Mouse (Mus musculus) heart, embryonic 11.5 days (tissue): Measurements from ENCODE around the gene Ptprn2. TPM values are rescaled to one million over a fixed set of nuclear protein-coding genes. Genes with fewer than 3 reads are reported as not detected.

Experiments used
- ATAC-seq: fragments of 200-750 bp; cut with Nextera tagmentation; replicated peaks from 2 replicates; pipeline ENCODE4 v1.8.0; 2017; ENCODE audit warnings: moderate library complexity; ENCODE audit not compliant: insufficient number of reproducible peaks, low FRiP score, low TSS enrichment
- H3K27ac ChIP-seq: fragments of 300-500 bp; sonication (generic); 2 replicates; pipeline ENCODE4 v1.5.1; 2014; ENCODE audit warnings: mild to moderate bottlenecking, low read depth, low read length
- H3K27me3 ChIP-seq: fragments of 300-500 bp; sonication (generic); 2 replicates; pipeline ENCODE4 v1.6.1; 2014; ENCODE audit warnings: mild to moderate bottlenecking, low read length, mixed read lengths; ENCODE audit not compliant: control insufficient read depth, insufficient read depth
- H3K36me3 ChIP-seq: fragments of 300-500 bp; sonication (generic); 2 replicates; pipeline ENCODE4 v1.6.1; 2014; ENCODE audit warnings: mild to moderate bottlenecking, low read length, moderate library complexity, mixed read lengths; ENCODE audit not compliant: control insufficient read depth, insufficient read depth
- H3K4me1 ChIP-seq: fragments of 300-500 bp; sonication (generic); 2 replicates; pipeline ENCODE4 v1.6.1; 2014; ENCODE audit warnings: low read length; ENCODE audit not compliant: control insufficient read depth, insufficient read depth
- H3K4me2 ChIP-seq: fragments of 300-500 bp; sonication (generic); 2 replicates; pipeline ENCODE4 v1.6.1; 2014; ENCODE audit warnings: mild to moderate bottlenecking, moderate library complexity
- H3K4me3 ChIP-seq: fragments of 300-500 bp; sonication (generic); 2 replicates; pipeline ENCODE4 v1.5.1; 2014; ENCODE audit warnings: low read depth, low read length
- H3K9ac ChIP-seq: fragments of 300-500 bp; sonication (generic); 2 replicates; pipeline ENCODE4 v1.6.1; 2014; ENCODE audit warnings: mild to moderate bottlenecking, low read depth, low read length, moderate library complexity
- H3K9me3 ChIP-seq: fragments of 300-500 bp; sonication (generic); replicated peaks from 2 replicates; pipeline ENCODE4 v1.6.1; 2016; ENCODE audit warnings: low read length; ENCODE audit not compliant: control insufficient read depth
- WGBS: fragments of 180-500 bp; shearing (Covaris S2); extraction: QIAGEN DNeasy Blood & Tissue Kit; methylation state at CpG from one replicate; pipeline ENCODE4 v1.1.7; 2014; ENCODE audit not compliant: insufficient replicate concordance; 5-methylcytosine and 5-hydroxymethylcytosine counted together
- polyA plus RNA-seq: library from polyadenylated mRNA; unstranded; fragments of >200 nt; fragmentation: Nextera tagmentation; extraction: Ambion mirVana; gene quantifications from 2 replicates; pipeline ENCODE4 v1.2.1, GENCODE M21; 2014

Gene Ptprn2
- polyA plus RNA-seq, 1 experiment from 2014 or later, result not detected

GRCm38 (mm10) chr12:117210467-117210866 is 724.9 kb downstream of the Ptprn2 start:
- Histone ChIP-seq H3K27me3 (0 out of 2 replicates have a peak, but pooled peaks cover 3% of the 10 kb centered on the region), H3K9me3 (no peaks in the 10 kb centered on the region)
- 90% methylated on average over 4 of the region's 4 CpGs for WGBS

GRCm38 (mm10) chr12:117213531-117213930 is 728.0 kb downstream of the Ptprn2 start:
- WGBS, result 57% methylated on average over 1 of the region's 1 CpGs
- H3K36me3 ChIP-seq, result no peaks in the 10 kb centered on the region
- H3K4me3 ChIP-seq, result no peak overlapping the region
- no peaks in the 10 kb centered on the region for H3K9me3 ChIP-seq
- H3K9ac ChIP-seq, result no peak overlapping the region
- no peaks in the 10 kb centered on the region for H3K4me1 ChIP-seq
- H3K27ac ChIP-seq, result no peak overlapping the region
- no peak for ATAC-seq
- H3K4me2 ChIP-seq, result no peak overlapping the region
- H3K27me3 ChIP-seq, result 0 out of 2 replicates have a peak, but pooled peaks cover 3% of the 10 kb centered on the region

More at GRCm38 (mm10) chr12:117210467-117210866, 724.9 kb downstream of the Ptprn2 start:
- no peak overlapping the region for H3K4me2 ChIP-seq
- no peak for ATAC-seq
- no peaks in the 10 kb centered on the region for H3K36me3 ChIP-seq
- no peak overlapping the region for H3K4me3 ChIP-seq
- H3K4me1 ChIP-seq, result no peaks in the 10 kb centered on the region
- no peak overlapping the region for H3K9ac ChIP-seq
- no peak overlapping the region for H3K27ac ChIP-seq

- H3K4me2 ChIP-seq, result no peak overlapping the region
- no peak overlapping the region for H3K9ac ChIP-seq
- no peak for ATAC-seq
- H3K27me3 ChIP-seq, result 0 out of 2 replicates have a peak, but pooled peaks cover 3% of the 10 kb centered on the region
- H3K4me1 ChIP-seq, result no peaks in the 10 kb centered on the region
- H3K9me3 ChIP-seq, result no peaks in the 10 kb centered on the region
- no peak overlapping the region for H3K4me3 ChIP-seq
- no peak overlapping the region for H3K27ac ChIP-seq
- WGBS, result 75% methylated on average over 4 of the region's 4 CpGs
- no peaks in the 10 kb centered on the region for H3K36me3 ChIP-seq
Observed at GRCm38 (mm10) chr12:117214272-117214671, 728.8 kb downstream of the Ptprn2 start.

DNA sequence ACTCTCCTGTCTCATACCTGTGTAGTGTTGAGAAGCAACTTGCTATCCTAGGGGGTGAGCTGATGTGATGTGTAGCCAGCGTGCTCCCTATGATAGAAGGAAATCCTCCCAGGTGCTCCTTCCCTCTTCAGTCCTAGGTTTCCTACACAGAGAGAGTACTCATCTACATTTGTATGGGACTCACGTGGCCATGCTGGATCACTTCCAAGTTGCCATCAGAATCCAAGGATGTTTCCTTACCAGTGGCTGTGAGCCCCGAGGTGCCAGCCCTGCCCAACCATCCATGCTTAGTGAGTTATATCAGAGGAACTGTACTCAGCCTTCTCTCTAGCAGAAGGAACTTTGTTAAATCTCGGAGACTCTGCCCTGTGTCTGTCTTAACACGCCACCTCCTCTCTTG is 729.4 kb downstream of the Ptprn2 start:
- no peak for ATAC-seq
- Histone ChIP-seq H3K36me3 (no peaks in the 10 kb centered on the region), H3K4me2 (no peak overlapping the region), H3K9me3 (no peaks in the 10 kb centered on the region), H3K27ac (no peak overlapping the region), H3K27me3 (0 out of 2 replicates have a peak, but pooled peaks cover 3% of the 10 kb centered on the region), H3K4me1 (no peaks in the 10 kb centered on the region), H3K9ac (no peak overlapping the region), H3K4me3 (no peak overlapping the region)
- WGBS, result 81% methylated on average over 5 of the region's 5 CpGs

DNA sequence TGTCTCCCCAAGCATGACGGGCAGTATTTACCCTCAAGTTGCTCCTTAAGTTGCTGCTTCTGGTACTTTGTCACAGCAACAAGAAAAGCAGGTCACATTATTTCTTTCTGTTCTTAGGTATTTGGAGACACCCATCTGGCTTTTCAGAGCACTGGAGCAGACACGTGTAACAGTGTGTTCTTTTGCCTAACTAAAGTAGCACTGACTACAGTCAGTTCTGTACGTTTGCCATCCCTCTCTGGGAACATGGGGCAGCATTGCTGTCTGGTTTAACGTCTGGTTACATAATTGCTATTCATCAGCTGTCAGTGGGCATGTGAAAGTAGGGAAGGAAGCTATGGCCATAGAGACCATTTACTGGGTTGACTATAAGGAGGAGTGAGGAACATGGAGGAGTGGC is 736.4 kb downstream of the Ptprn2 start:
- Histone ChIP-seq H3K4me2 (no peak overlapping the region), H3K36me3 (no peaks in the 10 kb centered on the region), H3K9ac (no peak overlapping the region), H3K4me3 (no peak overlapping the region), H3K9me3 (no peaks in the 10 kb centered on the region), H3K27me3 (no peaks in the 10 kb centered on the region), H3K4me1 (peaks cover 5% of the 10 kb centered on the region; the same call in 1 of the 2 replicates), H3K27ac (no peak overlapping the region)
- WGBS, result 76% methylated on average over 4 of the region's 4 CpGs
- ATAC-seq, result no peak

GRCm38 (mm10) chr12:117224036-117224435 is 738.5 kb downstream of the Ptprn2 start:
- Histone ChIP-seq H3K36me3 (no peaks in the 10 kb centered on the region), H3K27me3 (no peaks in the 10 kb centered on the region)
- ATAC-seq, result no peak

GRCm38 (mm10) chr12:117227236-117227635 is 741.7 kb downstream of the Ptprn2 start:
- Histone ChIP-seq H3K9ac (no peak overlapping the region), H3K27me3 (no peaks in the 10 kb centered on the region), H3K4me1 (peaks cover 5% of the 10 kb centered on the region; the same call in 1 of the 2 replicates), H3K9me3 (no peaks in the 10 kb centered on the region), H3K4me3 (no peak overlapping the region), H3K4me2 (no peak overlapping the region), H3K36me3 (no peaks in the 10 kb centered on the region), H3K27ac (no peak overlapping the region)
- no peak for ATAC-seq
- 65% methylated on average over 3 of the region's 3 CpGs for WGBS

More at GRCm38 (mm10) chr12:117224036-117224435, 738.5 kb downstream of the Ptprn2 start:
- WGBS, result 53% methylated on average over 1 of the region's 1 CpGs
- no peak overlapping the region for H3K9ac ChIP-seq
- no peak overlapping the region for H3K4me2 ChIP-seq
- no peak overlapping the region for H3K4me3 ChIP-seq
- H3K4me1 ChIP-seq, result peaks cover 5% of the 10 kb centered on the region; the same call in 1 of the 2 replicates
- no peaks in the 10 kb centered on the region for H3K9me3 ChIP-seq
- H3K27ac ChIP-seq, result no peak overlapping the region

GRCm38 (mm10) chr12:117229442-117229841 is 743.9 kb downstream of the Ptprn2 start:
- ATAC-seq, result no peak
- H3K4me3 ChIP-seq, result no peak overlapping the region

DNA sequence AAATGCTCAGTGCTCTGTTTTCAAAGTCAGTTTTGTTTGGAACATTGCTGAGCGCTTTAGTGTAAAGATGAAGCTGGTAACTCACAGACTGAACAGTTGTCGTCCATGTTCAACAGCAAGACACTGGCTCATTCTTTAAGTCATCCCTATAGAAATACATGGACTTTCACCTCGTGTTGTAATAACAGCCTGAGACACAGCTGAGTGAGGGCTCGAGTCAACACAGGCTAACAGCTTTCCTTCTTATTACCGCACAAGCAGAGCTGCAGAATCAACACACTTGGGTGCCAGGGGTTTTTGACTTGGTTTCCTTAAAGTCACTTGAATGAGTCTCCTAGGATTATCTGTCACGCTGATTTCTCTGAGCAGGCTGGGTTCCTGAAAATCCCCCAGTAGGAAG is 744.8 kb downstream of the Ptprn2 start:
- Histone ChIP-seq H3K4me3 (no peak overlapping the region), H3K9ac (no peak overlapping the region), H3K27me3 (no peaks in the 10 kb centered on the region), H3K4me2 (no peak overlapping the region), H3K27ac (no peak overlapping the region), H3K9me3 (no peaks in the 10 kb centered on the region), H3K4me1 (peaks cover 5% of the 10 kb centered on the region; the same call in 1 of the 2 replicates), H3K36me3 (no peaks in the 10 kb centered on the region)
- no peak for ATAC-seq
- WGBS, result 82% methylated on average over 6 of the region's 6 CpGs

More at GRCm38 (mm10) chr12:117229442-117229841, 743.9 kb downstream of the Ptprn2 start:
- no peaks in the 10 kb centered on the region for H3K9me3 ChIP-seq
- H3K27ac ChIP-seq, result no peak overlapping the region
- H3K9ac ChIP-seq, result no peak overlapping the region
- no peak overlapping the region for H3K4me2 ChIP-seq
- H3K27me3 ChIP-seq, result no peaks in the 10 kb centered on the region
- 81% methylated on average over 4 of the region's 4 CpGs for WGBS
- peaks cover 5% of the 10 kb centered on the region; the same call in 1 of the 2 replicates for H3K4me1 ChIP-seq
- H3K36me3 ChIP-seq, result no peaks in the 10 kb centered on the region
